Mouse (Mus musculus) T-helper 2 cell (primary cell): ENCODE measurements around the gene Ryr1.

ENCODE experiments used
- in situ Hi-C: fragments of 300-600 bp; cut with MboI, MseI; formaldehyde crosslinking; loops from one replicate; pipeline ENCODE4 v1.15.1; 2025; ENCODE audit warnings: high pct_unique_total_duplicates

Gene Ryr1

GRCm38 (mm10) chr7:29124970-29125369 lies at the start of gene Ryr1:
Gene Ryr1 (minus strand): TSS chr7:29125179.
- in situ Hi-C loops, result loop anchor here (5.0 kb wide), 1 partner anchor 47 kb away; the partner anchor contains the start of genes Ggn and Spred3

DNA sequence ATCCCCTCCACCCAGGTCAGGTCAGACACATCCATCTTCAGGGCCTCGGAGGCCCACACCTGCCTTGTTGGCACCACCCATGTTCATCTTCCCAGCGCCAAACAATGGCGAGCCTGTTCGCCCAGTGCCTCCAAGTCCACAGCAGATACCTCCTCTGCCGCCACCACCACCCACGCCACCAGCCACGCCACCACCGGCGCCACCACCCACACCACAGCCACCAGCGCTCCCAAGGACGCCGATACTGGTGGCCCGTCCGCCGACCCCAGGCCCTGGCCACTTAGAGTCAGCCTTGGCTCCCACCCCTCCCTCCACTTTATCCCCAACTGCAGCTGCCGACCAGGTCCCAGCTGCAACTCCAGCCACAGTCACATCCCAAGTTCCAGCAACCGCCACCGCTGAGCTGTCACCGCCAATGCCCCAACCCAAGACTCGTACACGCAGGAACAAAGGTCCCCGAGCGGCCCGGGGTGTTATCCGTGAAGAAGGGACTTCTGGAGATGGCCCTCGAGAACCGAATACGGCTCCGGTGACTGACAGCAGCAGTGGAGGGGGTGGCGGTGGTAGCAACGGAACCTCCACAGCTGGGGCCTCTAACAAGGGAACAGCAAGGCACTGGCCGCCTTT lies 47.5 kb upstream of the Ryr1 start:
- in situ Hi-C loops, result loop anchor here (5.0 kb wide), 1 partner anchor 45 kb away; the partner anchor contains the start of gene Ryr1

- in situ Hi-C loops, result loop anchor here (5.0 kb wide), 1 partner anchor 44 kb away; the partner anchor contains the start of gene Ryr1
Measured at GRCm38 (mm10) chr7:29171562-29172097, 46.7 kb upstream of the Ryr1 start.

GRCm38 (mm10) chr7:29170755-29171561 lies 46.0 kb upstream of the Ryr1 start:
- in situ Hi-C loops, result loop anchor here (5.0 kb wide), 1 partner anchor 44 kb away; the partner anchor contains the start of gene Ryr1

- in situ Hi-C loops, result loop anchor here (5.0 kb wide), 1 partner anchor 43 kb away; the partner anchor contains the start of gene Ryr1
Measured at GRCm38 (mm10) chr7:29170066-29170754, 45.2 kb upstream of the Ryr1 start, which contains the start of the genes Ggn and Spred3. Gene Ggn (plus strand): TSS chr7:29170210. Gene Spred3 (minus strand): TSS chr7:29170411.

DNA sequence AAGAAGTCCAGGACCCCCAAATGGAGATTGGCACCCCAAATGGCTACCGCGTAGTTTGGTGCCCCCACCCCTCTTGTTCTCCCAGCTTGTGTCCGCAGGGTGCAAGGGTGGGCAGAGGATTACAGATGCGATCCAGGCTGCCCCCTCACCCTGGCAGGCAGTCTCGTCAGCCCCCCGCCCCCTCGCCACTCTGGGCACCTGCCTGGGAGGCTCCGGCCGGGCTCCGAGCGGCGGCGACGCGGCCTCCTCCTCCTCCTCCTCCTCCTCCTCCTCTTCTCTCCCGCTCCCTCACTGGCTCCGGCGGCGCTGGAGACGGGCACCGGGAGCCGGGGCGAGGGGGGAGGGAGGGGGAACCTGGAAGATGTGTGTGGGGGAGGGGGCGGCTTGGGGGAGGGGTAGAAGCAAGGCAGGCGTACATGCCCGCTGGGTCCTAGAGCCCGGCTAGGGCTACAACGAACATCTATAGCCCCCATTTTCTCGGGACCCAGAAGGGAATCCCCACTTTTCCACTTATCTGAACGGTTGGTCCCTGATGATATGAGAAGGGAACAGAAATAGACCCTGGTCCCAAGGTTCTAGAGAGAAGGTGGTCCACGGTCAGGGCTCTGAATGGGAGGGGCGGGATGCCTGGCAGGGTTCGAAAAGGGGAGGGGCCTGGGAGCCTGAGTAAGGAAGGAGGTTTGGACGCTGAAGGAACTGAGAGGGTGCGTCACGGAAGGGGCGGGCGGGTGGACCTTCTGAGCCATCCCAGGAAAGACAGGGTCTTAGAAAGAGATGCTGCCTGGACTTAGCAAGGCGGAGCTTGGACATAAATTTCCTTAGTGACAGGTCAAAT lies 44.5 kb upstream of the Ryr1 start:
- in situ Hi-C loops, result loop anchor here (5.0 to 10.0 kb wide), 2 partner anchors 42 to 1405 kb away; partner anchors contain the start of gene Ryr1

DNA sequence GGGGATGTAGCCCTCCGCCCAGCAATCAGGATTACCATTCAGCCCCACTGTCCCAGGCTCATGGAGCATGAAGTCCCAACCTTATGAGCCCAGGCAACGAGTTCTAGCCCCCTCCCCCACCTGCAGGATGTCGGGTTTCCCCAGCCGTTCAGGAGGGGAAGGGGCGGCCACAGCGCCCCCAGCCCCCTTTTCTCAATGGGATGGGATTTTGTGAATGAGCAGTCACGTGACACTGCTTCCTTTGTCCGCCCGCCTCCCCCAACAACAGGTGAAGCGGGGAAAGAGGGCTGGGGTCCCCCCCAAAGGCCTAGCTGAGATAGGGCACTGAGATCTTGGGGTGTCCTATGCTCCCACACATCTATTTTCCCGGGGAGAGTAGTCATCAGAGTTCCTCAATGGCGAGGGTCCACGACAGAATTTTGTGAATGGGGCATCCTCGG lies 43.8 kb upstream of the Ryr1 start:
- in situ Hi-C loops, result loop anchor here (10.0 kb wide), 1 partner anchor 1406 kb away; no protein-coding TSS in a partner anchor

DNA sequence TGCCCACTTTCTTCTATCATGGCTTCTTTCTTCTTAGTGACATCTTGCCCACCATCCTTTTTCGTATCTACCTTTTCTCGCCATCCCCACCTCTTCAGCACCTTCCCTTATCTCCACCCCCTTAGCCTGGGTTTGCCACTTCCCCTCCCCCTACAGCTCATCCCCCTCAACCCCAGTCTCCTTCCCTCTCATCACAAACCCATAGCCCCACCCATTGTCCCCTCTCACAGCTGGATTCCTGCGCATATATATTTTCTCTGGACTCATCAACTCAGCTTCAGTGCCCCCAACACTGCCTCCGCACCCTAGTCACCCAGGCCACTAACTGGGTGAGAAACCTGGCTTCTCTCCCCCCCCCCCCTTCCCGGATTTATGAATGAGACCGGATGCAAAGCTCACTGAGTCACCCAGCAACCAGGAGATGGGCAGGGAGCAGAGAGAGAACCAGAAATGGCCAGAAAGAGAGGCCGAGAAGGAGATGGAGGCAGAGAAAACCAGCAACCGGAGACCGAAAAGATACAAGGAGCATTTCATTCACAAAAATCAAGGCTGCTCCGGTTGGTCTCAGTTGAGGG lies 43.2 kb upstream of the Ryr1 start:
- in situ Hi-C loops, result loop anchor here (10.0 kb wide), 1 partner anchor 1407 kb away; no protein-coding TSS in a partner anchor

DNA sequence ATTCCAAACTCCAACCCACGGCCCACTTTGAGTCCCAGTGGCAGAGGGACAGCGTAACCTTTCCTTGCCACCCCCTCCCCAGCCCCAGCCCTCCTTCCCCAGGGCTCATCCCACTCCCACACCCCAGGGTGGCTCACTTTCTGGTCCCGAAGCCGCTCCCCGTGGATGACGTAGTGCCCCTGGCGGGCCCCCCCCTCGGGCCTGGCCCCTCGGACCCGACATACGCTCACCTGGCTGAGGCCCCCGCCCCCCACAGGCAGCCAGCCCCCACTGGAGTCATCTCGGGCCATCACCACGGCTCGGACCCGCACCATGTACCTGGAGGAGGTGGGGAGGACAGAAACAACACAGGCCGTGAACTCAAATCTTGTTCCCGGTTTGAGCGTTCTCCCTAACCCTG lies 42.7 kb upstream of the Ryr1 start:
- in situ Hi-C loops, result loop anchor here (10.0 kb wide), 1 partner anchor 1407 kb away; no protein-coding TSS in a partner anchor

- in situ Hi-C loops, result loop anchor here (10.0 kb wide), 1 partner anchor 1412 kb away; no protein-coding TSS in a partner anchor
Measured at GRCm38 (mm10) chr7:29162750-29163525, 38.0 kb upstream of the Ryr1 start.

GRCm38 (mm10) chr7:29162294-29162693 lies 37.3 kb upstream of the Ryr1 start:
- in situ Hi-C loops, result loop anchor here (10.0 kb wide), 1 partner anchor 1413 kb away; no protein-coding TSS in a partner anchor

GRCm38 (mm10) chr7:29158264-29158663 lies 33.3 kb upstream of the Ryr1 start:
- in situ Hi-C loops, result no loop called here

GRCm38 (mm10) chr7:29155838-29156782 lies 31.1 kb upstream of the Ryr1 start, which contains the start of gene Fam98c:
Gene Fam98c (minus strand): TSS chr7:29156234.
- in situ Hi-C loops, result no loop called here

DNA sequence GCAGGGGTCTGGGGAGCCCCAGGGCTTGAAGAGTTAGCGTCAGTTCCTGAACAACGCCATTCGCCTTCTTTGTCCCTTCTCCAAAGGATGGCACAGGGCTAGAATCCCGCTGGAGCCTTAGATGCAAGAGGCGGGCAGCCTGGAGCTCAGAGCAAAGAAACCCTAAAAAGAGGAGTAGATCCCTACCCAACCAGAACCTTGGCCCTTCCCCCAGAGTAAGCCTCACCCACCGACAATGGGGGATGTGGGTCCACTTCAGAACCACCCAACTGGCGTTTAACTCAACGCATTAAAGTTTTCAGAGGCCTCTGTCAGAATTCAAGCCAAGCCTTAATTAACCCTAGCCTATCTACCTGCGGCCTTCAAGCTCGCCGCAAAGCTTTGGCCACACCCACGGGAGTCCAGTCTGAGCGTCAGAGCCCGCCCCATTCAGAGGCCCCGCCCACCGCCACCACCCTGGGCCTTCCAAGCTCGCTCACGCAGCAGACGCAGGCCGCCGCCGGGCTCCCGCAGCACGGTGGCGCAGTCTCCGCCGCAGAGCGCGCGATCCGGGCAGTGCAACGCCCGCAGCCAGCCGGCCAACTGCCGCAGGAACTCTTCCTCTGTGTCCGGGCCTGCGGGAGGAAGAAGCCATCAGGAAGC lies 30.3 kb upstream of the Ryr1 start:
- in situ Hi-C loops, result no loop called here

- in situ Hi-C loops, result loop anchor here (5.0 kb wide), 1 partner anchor 808 kb away; no protein-coding TSS in a partner anchor
Measured at GRCm38 (mm10) chr7:29154018-29154720, 29.2 kb upstream of the Ryr1 start.

- in situ Hi-C loops, result loop anchor here (5.0 kb wide), 1 partner anchor 811 kb away; no protein-coding TSS in a partner anchor
Measured at GRCm38 (mm10) chr7:29151486-29151885, 26.5 kb upstream of the Ryr1 start.
